Mouse (Mus musculus) monocyte, adult 5-6 weeks (primary cell): ENCODE results near the gene Vmn2r120. TPM values are rescaled to one million over a fixed set of nuclear protein-coding genes. Genes with fewer than 3 reads are reported as not detected.
"Not testable (repeated sequence)": the region's sequence is repeated elsewhere in the genome, so short reads cannot be mapped to it uniquely, and the experiment has no call there.

Source experiments
- ATAC-seq: fragments of 153-309, 156-312 bp; replicated peaks from 2 replicates; pipeline ENCODE4 v1.8.0; 2017; ENCODE audit warnings: mild to moderate bottlenecking; ENCODE audit not compliant: low TSS enrichment, insufficient number of reproducible peaks, severe bottlenecking, poor library complexity, low FRiP score
- total RNA-seq: library from RNA; stranded (forward); fragments of 200-1000, 200-491, 200-594 nt; gene quantifications from 3 replicates; pipeline ENCODE4 v1.2.3, GENCODE M21; 2017

Gene Vmn2r120
- total RNA-seq: 0.10 TPM in 1 of 3 replicates, not detected in the others

GRCm38 (mm10) chr17:57545405-57545804 is at the start of gene Vmn2r120:
Gene Vmn2r120 (minus strand): TSS chr17:57545505.
- no peak for ATAC-seq

- ATAC-seq: not testable (repeated sequence)
These were observed 42.0 kb upstream of the Vmn2r120 start for GRCm38 (mm10) chr17:57587273-57587672.

- no peak for ATAC-seq
These were observed 28.9 kb upstream of the Vmn2r120 start for GRCm38 (mm10) chr17:57574075-57574705.

Other genes with a start within 250 kb of the Vmn2r120 start
- 195 to 384 TPM (median 329 TPM) in 3 replicates for gene Adgre1, start 186.8 kb downstream of the Vmn2r120 start, total RNA-seq
- not detected in 3 replicates for gene Gm21834, start 196.7 kb upstream of the Vmn2r120 start, total RNA-seq
- 0.21 TPM in 1 of 3 replicates, not detected in the others for gene Cntnap5c, start 224.1 kb upstream of the Vmn2r120 start, total RNA-seq